Mouse (Mus musculus): ENCODE measurements around the gene Tgfbr3l. TPM values are rescaled to one million over a fixed set of nuclear protein-coding genes. Genes with fewer than 3 reads are reported as not detected.

Tgfbr3l gene
- polyA plus RNA-seq, 1 experiment: 0.59 TPM

GRCm38 (mm10) chr8:4257350-4257749 lies 9.3 kb downstream of the Tgfbr3l start:
- H3ac ChIP-seq (ENCODE audit: control insufficient read depth, insufficient read length, low read depth): no peak overlapping the region
- peaks cover 48% of the 10 kb centered on the region for H3K36me3 ChIP-seq (ENCODE audit: control insufficient read depth, insufficient read depth)
- peaks cover 10% of the 10 kb centered on the region for H3K79me3 ChIP-seq (ENCODE audit: low read depth)
- TF ChIP-seq FOSL1 (IDR thresholded peaks at IDR 0.05; ENCODE audit: insufficient read depth, low read length, poor library complexity, severe bottlenecking) (no peak), CTCF (IDR thresholded peaks at IDR 0.05; ENCODE audit: control insufficient read depth, insufficient read depth, insufficient read length) (no peak), MAX (IDR thresholded peaks at IDR 0.05) (no peak), USF1 (IDR thresholded peaks at IDR 0.05; ENCODE audit: low read depth) (no peak), MYOD1 (IDR thresholded peaks at IDR 0.05; ENCODE audit: control insufficient read depth, insufficient read length, low read depth) (no peak), MYOG (IDR thresholded peaks at IDR 0.05; ENCODE audit: control insufficient read depth, extremely low read depth, insufficient read length) (no peak), CEBPB (IDR thresholded peaks at IDR 0.05; ENCODE audit: low read depth) (no peak)
- peaks cover 21% of the 10 kb centered on the region for H3K79me2 ChIP-seq (ENCODE audit: control insufficient read depth, insufficient read depth)
- H3K27me3 ChIP-seq (ENCODE audit: control insufficient read depth, insufficient read depth, insufficient read length): no peaks in the 10 kb centered on the region
- H3K4me3 ChIP-seq (ENCODE audit: insufficient read depth, poor library complexity, severe bottlenecking): no peak overlapping the region

- H3ac ChIP-seq (ENCODE audit: control insufficient read depth, insufficient read length, low read depth): peak overlapping the region; percentile 69
- peaks cover 54% of the 10 kb centered on the region for H3K36me3 ChIP-seq (ENCODE audit: control insufficient read depth, insufficient read depth)
- H3K4me3 ChIP-seq (ENCODE audit: insufficient read depth, poor library complexity, severe bottlenecking): peak overlapping the region; percentile 53
- peak; percentile 97 for TF ChIP-seq CTCF (IDR thresholded peaks at IDR 0.05; ENCODE audit: control insufficient read depth, insufficient read depth, insufficient read length)
- TF ChIP-seq FOSL1 (IDR thresholded peaks at IDR 0.05; ENCODE audit: insufficient read depth, low read length, poor library complexity, severe bottlenecking): no peak
- no peak for TF ChIP-seq MYOG (IDR thresholded peaks at IDR 0.05; ENCODE audit: control insufficient read depth, extremely low read depth, insufficient read length)
- no peak for TF ChIP-seq MYOD1 (IDR thresholded peaks at IDR 0.05; ENCODE audit: control insufficient read depth, insufficient read length, low read depth)
- no peak for TF ChIP-seq USF1 (IDR thresholded peaks at IDR 0.05; ENCODE audit: low read depth)
- TF ChIP-seq MAX (IDR thresholded peaks at IDR 0.05): peak; percentile 56
- no peak for TF ChIP-seq CEBPB (IDR thresholded peaks at IDR 0.05; ENCODE audit: low read depth)
- H3K79me3 ChIP-seq (ENCODE audit: low read depth): peaks cover 10% of the 10 kb centered on the region
- H3K27me3 ChIP-seq (ENCODE audit: control insufficient read depth, insufficient read depth, insufficient read length): no peaks in the 10 kb centered on the region
- peaks cover 20% of the 10 kb centered on the region for H3K79me2 ChIP-seq (ENCODE audit: control insufficient read depth, insufficient read depth)
These were observed 10.2 kb downstream of the Tgfbr3l start for GRCm38 (mm10) chr8:4258233-4258632.

- peaks cover 8% of the 10 kb centered on the region for H3K79me3 ChIP-seq (ENCODE audit: low read depth)
- H3K27me3 ChIP-seq (ENCODE audit: control insufficient read depth, insufficient read depth, insufficient read length): no peaks in the 10 kb centered on the region
- H3ac ChIP-seq (ENCODE audit: control insufficient read depth, insufficient read length, low read depth): peak overlapping the region; percentile 69
- H3K79me2 ChIP-seq (ENCODE audit: control insufficient read depth, insufficient read depth): peaks cover 16% of the 10 kb centered on the region
- peaks cover 59% of the 10 kb centered on the region for H3K36me3 ChIP-seq (ENCODE audit: control insufficient read depth, insufficient read depth)
- H3K4me3 ChIP-seq (ENCODE audit: insufficient read depth, poor library complexity, severe bottlenecking): peak overlapping the region; percentile 53
- no peak for TF ChIP-seq MAX (IDR thresholded peaks at IDR 0.05)
- TF ChIP-seq MYOG (IDR thresholded peaks at IDR 0.05; ENCODE audit: control insufficient read depth, extremely low read depth, insufficient read length): no peak
- TF ChIP-seq CTCF (IDR thresholded peaks at IDR 0.05; ENCODE audit: control insufficient read depth, insufficient read depth, insufficient read length): no peak
- TF ChIP-seq CEBPB (IDR thresholded peaks at IDR 0.05; ENCODE audit: low read depth): no peak
- TF ChIP-seq FOSL1 (IDR thresholded peaks at IDR 0.05; ENCODE audit: insufficient read depth, low read length, poor library complexity, severe bottlenecking): no peak
- TF ChIP-seq MYOD1 (IDR thresholded peaks at IDR 0.05; ENCODE audit: control insufficient read depth, insufficient read length, low read depth): no peak
- no peak for TF ChIP-seq USF1 (IDR thresholded peaks at IDR 0.05; ENCODE audit: low read depth)
These were observed 10.7 kb downstream of the Tgfbr3l start for GRCm38 (mm10) chr8:4258678-4259077.

- TF ChIP-seq FOSL1 (IDR thresholded peaks at IDR 0.05; ENCODE audit: insufficient read depth, low read length, poor library complexity, severe bottlenecking): no peak
- no peak for TF ChIP-seq CTCF (IDR thresholded peaks at IDR 0.05; ENCODE audit: control insufficient read depth, insufficient read depth, insufficient read length)
- TF ChIP-seq MYOD1 (IDR thresholded peaks at IDR 0.05; ENCODE audit: control insufficient read depth, insufficient read length, low read depth): no peak
- TF ChIP-seq CEBPB (IDR thresholded peaks at IDR 0.05; ENCODE audit: low read depth): no peak
- TF ChIP-seq USF1 (IDR thresholded peaks at IDR 0.05; ENCODE audit: low read depth): no peak
- no peak for TF ChIP-seq MAX (IDR thresholded peaks at IDR 0.05)
- TF ChIP-seq MYOG (IDR thresholded peaks at IDR 0.05; ENCODE audit: control insufficient read depth, extremely low read depth, insufficient read length): no peak
- Histone ChIP-seq H3K4me3 (ENCODE audit: insufficient read depth, poor library complexity, severe bottlenecking) (peak within 1 kb of the TSS; percentile 53), H3K79me2 (ENCODE audit: control insufficient read depth, insufficient read depth) (peaks cover 10% of the 10 kb centered on the region), H3K79me3 (ENCODE audit: low read depth) (peaks cover 3% of the 10 kb centered on the region), H3ac (ENCODE audit: control insufficient read depth, insufficient read length, low read depth) (peak within 1 kb of the TSS; percentile 69), H3K27me3 (ENCODE audit: control insufficient read depth, insufficient read depth, insufficient read length) (no peaks in the 10 kb centered on the region), H3K36me3 (ENCODE audit: control insufficient read depth, insufficient read depth) (peaks cover 62% of the 10 kb centered on the region)
These were observed 11.3 kb downstream of the Tgfbr3l start, which contains the start of gene Ctxn1 for GRCm38 (mm10) chr8:4259125-4259804. Gene Ctxn1 (minus strand): TSS chr8:4259274.

GRCm38 (mm10) chr8:4259805-4260170 lies 11.8 kb downstream of the Tgfbr3l start:
- Histone ChIP-seq H3K4me3 (ENCODE audit: insufficient read depth, poor library complexity, severe bottlenecking) (no peak overlapping the region), H3K79me3 (ENCODE audit: low read depth) (no peaks in the 10 kb centered on the region), H3K36me3 (ENCODE audit: control insufficient read depth, insufficient read depth) (peaks cover 62% of the 10 kb centered on the region), H3K27me3 (ENCODE audit: control insufficient read depth, insufficient read depth, insufficient read length) (no peaks in the 10 kb centered on the region), H3K79me2 (ENCODE audit: control insufficient read depth, insufficient read depth) (peaks cover 5% of the 10 kb centered on the region), H3ac (ENCODE audit: control insufficient read depth, insufficient read length, low read depth) (no peak overlapping the region)
- no peak for TF ChIP-seq MYOG (IDR thresholded peaks at IDR 0.05; ENCODE audit: control insufficient read depth, extremely low read depth, insufficient read length)
- TF ChIP-seq MAX (IDR thresholded peaks at IDR 0.05): no peak
- TF ChIP-seq CTCF (IDR thresholded peaks at IDR 0.05; ENCODE audit: control insufficient read depth, insufficient read depth, insufficient read length): no peak
- no peak for TF ChIP-seq CEBPB (IDR thresholded peaks at IDR 0.05; ENCODE audit: low read depth)
- TF ChIP-seq FOSL1 (IDR thresholded peaks at IDR 0.05; ENCODE audit: insufficient read depth, low read length, poor library complexity, severe bottlenecking): no peak
- no peak for TF ChIP-seq USF1 (IDR thresholded peaks at IDR 0.05; ENCODE audit: low read depth)
- no peak for TF ChIP-seq MYOD1 (IDR thresholded peaks at IDR 0.05; ENCODE audit: control insufficient read depth, insufficient read length, low read depth)

All from C2C12 (cell line).